Mouse (Mus musculus) spleen, adult 18-20 months (tissue): ENCODE measurements around the gene Syt9.

Experiments used
- DNase-seq, 2 experiments: peaks; one replicate each; pipeline ENCODE4 v3.0.0; 2022; ENCODE audit warnings: mixed read lengths in 2 of 2

Syt9 gene

DNA sequence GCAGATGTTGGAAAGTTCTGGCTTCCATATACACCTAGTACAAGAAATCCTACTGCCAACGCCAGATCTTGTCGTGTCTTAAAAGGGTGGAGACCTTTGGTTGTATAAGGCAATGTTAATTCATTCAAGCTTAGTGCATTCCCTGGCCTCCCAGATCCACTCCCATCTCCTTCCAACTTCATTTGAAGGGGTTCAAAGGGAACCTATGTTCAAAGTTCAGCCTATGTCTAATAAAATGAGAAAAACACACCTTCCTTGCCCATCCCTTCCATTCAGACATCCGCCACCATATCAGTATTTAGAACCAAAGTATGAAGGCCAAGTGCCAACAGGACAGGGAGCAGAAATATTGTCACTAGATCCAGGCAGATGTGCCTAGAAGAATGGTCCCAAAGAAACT is 177.3 kb downstream of the Syt9 start:
- no peak for DNase-seq

DNA sequence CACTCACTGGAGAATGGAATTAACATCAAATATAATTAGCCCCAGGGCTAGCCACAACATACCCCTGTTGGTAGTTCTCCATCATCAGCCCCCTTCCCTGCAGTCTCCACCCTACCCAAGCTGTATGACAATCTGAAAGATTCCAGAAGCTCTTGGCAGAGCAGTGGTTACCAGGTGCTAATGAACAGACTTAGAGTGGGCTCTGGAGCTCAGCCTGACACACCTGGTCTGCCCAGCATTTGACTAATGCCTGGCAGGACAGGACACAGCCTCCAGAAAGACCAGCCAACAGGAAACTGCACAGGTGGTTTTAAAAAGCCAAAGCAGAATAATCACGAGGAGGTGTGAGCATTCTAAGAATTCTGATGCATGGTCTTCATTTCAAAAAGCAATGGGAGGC is 182.9 kb downstream of the Syt9 start:
- no peak for DNase-seq

DNA sequence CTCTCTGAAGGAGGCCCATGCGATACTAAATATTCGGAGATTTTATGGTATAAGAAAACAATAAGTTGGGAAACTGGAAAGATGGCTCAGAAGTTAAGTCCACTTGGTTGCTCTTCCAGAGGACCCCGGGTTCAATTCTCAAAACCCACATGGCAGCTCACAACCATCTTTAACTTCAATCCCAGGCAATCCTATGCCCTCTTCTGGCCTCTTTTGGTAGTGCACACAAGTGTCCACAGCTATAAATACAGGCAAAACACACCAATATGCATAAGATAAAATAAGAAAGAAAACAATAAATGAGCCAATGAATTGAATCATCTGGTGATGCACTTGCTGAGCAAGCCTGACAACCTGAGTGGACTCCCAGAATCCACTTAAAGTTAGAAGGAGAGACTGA is 185.4 kb downstream of the Syt9 start:
- no peak for DNase-seq

GRCm38 (mm10) chr7:107560675-107561074 is 190.1 kb downstream of the Syt9 start:
- no peak for DNase-seq

DNA sequence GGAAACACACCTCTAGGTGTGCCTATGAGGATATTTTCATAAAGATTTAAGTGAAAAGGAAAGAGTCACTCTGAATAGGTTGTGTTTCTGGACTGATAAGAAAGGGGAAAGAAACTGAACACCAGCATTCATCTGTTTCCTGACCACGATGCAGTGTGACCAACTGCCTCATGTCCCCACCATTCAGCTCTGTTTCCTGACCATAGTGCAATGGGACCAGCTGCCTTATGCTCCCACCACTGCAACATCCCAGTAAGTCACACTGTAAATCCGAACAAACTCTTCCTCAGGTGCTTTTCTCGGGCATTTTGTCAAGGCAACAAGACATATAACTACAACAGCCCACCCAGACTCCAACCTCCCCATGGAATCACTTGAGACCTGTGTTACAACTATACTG is 191.1 kb downstream of the Syt9 start:
- no peak for DNase-seq

- DNase-seq = no peak
Observed at GRCm38 (mm10) chr7:107563727-107564126, 193.2 kb downstream of the Syt9 start.

DNA sequence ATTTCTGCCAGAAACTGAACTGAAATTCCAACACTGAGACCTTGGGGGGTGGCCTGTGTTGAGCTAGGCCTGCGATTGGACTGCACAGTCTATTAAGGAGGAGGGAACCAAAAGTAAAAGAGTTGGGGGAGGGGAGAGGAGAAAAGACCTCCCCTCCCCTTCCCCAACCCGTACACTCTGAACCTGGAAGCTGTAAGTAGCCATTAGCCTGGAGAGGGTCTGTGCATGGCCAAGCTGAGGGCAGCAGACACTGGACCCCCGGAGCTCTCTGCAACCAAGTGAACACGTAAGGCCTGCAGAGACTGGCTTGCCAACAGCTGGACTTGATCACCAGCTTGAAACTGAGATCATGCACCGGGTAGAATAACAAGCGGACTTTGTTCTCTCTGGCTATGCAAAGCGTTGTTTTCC is 196.7 kb downstream of the Syt9 start, which contains the start of gene Olfml1:
Gene Olfml1, plus strand, starts transcription at position 186 of the 411 bp plus-strand sequence.
- DNase-seq = no peak

DNA sequence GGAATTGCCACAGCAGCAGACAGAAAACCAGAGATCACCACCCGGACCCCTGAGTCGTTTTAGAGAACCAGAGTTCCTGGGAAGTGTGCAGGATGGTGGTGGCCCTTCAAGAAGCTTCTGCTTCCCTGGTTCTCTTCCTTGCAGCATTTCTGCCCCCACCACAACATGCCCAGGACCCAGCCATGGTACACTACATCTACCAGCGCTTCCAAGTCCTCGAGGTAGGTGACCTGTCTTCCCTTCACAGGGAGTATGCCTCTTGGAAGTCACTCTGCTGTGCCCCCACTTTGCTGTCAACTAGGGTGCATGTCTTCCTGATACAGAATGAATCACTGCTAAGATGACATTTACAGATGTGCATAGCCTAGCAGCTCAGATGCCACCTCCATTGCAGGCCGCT is 197.1 kb downstream of the Syt9 start:
- no peak for DNase-seq

DNA sequence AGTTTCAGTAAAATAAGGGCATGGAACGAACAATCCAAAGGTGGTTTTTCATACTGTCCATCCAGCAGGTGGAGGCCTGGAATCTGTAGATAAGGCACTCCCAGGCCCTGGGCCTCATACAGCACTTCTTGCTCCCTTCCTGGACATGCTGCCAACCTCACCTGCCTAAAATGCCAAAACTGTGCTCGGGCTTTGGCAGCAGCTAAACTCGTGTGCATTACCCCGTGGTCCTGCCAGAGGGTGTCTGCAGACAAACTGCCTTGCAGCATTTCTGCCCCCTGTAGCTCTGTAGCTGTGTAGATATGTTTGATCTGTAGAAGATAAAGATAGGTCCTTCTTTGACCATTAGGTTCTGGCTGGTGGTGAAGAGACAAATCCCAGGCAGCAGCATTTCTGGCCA is 198.4 kb downstream of the Syt9 start:
- DNase-seq = no peak

DNA sequence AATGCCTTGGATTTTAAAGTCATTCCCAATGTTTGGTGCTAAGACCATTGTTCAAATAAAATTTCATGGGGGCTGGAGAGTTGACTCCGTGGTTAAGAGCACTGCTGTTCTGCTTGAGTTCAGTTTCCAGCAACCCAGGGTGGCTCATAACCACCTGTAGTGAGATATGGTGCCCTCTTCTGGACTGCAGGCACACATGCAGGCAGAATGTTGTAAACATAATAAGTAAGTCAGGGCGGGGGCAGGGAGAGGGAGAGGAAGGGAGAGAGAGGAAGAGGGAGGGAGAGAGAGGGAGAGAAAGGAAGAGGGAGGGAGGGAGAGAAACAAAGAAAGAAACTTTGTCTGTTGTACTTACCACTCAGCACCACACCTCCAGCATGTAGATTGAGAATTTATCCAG is 203.3 kb downstream of the Syt9 start:
- DNase-seq = no peak

DNA sequence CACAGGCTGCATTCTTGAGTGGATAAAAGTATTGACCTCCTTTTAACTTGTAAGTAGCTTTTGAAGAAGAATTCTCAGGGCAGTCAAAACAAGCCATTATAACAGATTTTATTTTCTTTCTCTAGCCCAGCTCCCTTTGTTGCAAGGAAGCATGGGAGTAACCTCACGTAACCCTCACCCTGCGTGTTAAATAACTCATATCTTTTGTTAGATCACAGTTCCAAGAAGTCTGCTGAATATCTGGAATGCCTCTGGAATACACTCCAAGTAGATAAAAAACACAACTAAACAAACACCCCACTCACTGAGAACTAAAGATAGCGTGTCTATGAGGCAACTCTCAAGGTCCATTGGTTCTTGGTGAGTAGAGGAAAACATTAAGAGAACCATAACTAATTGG is 203.7 kb downstream of the Syt9 start:
- DNase-seq = no peak

GRCm38 (mm10) chr7:107592641-107593040 is 222.1 kb downstream of the Syt9 start:
- no peak for DNase-seq

DNA sequence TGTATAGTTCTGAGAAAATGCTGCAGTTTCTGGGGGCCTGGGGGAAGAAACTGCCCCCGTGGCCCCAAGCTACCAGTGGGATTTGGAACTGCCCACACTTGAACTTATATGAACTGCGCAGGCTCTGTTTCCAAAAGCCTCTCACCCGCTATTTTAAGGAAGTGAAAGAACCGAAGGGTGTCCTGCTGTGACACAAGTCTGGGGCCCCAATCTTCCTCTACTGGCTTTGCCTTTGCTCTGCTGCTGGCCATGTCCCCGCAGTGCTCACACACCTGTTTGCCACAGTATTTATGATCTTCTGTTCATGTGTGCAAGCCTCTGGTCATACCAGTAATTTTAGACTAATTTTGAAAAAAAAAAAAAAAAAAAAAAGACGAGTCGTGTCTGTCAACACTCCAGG is 223.4 kb downstream of the Syt9 start:
- DNase-seq = peak; percentile 48 to 49

DNA sequence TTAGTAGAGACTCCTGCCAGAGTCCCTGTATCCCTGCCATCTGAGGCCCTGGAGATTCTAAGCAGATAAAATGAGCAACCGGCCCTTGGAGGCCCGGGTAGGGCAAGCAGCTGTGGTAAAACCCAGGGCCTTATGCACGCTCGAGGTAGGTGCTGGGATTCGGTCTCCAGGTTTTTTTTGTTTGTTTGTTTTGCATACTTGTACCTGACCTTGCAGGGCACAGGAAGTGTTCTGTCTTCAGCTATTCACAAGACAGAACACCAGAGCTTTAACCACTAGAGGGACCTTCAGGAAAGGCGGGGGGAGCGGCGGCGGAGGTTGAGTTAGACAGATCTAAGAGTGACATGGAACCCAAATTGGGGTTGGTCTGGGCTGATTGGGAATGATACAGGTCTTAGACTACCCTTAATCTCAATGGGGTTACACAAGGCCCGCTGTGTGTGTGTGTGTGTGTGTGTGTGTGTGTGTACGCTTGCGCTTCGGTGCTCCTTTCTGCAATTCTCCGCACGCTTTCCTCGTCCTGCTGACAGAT is 223.9 kb downstream of the Syt9 start:
- DNase-seq = peak; percentile 50 to 57

GRCm38 (mm10) chr7:107594857-107595402 is 224.4 kb downstream of the Syt9 start, which contains the start of gene Ppfibp2:
Ppfibp2 (plus strand) TSS chr7:107595207.
- DNase-seq = peak; percentile 92 to 97

DNA sequence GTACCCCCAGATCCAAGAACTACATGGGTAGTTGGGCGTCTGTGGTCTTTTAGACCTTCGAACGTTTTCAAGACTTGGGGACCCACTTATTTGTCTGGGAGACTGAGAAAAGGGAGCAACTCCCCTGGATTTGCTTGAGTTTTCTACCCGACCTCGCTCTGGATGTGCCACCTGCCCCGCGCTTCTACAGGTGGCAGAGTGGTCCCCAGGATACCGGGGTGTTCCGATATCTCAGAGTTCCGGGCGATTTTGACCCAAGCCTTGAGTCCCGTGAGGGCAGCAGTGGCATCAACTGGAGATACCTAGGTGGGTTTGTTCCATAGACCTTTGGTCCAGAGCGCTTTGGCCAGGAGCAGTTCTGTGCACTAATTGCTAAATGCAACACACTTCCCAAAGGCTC is 224.9 kb downstream of the Syt9 start:
- DNase-seq = no peak

GRCm38 (mm10) chr7:107596753-107597152 is 226.2 kb downstream of the Syt9 start:
- DNase-seq = no peak

- no peak for DNase-seq
Observed at GRCm38 (mm10) chr7:107597956-107598355, 227.4 kb downstream of the Syt9 start.
